Mouse (Mus musculus): Measurements from ENCODE around the gene Wdr63. TPM values are rescaled to one million over a fixed set of nuclear protein-coding genes. Genes with fewer than 3 reads are reported as not detected.
A peak's percentile ranks its signal among the peaks of the same experiment; 100 is the strongest.

Gene Wdr63
- polyA plus RNA-seq, 1 experiment from 2014 or later: 0.74 TPM

- Histone ChIP-seq H3K9me3 (replicated peaks; ENCODE audit: control insufficient read depth, low read length) (0 out of 2 replicates have a peak, but pooled peaks cover 4% of the 10 kb centered on the region), H3K27ac (ENCODE audit: low read length) (no peak overlapping the region), H3K4me3 (ENCODE audit: low read length) (no peak overlapping the region), H3K27me3 (ENCODE audit: control insufficient read depth, insufficient read depth, low read length) (no peaks in the 10 kb centered on the region), H3K36me3 (ENCODE audit: control insufficient read depth, insufficient read depth) (no peaks in the 10 kb centered on the region), H3K4me2 (ENCODE audit: low read depth, low read length) (no peak overlapping the region), H3K4me1 (ENCODE audit: control insufficient read depth, insufficient read depth, low read length) (no peaks in the 10 kb centered on the region), H3K9ac (ENCODE audit: low read length) (no peak overlapping the region)
- no peak for ATAC-seq (replicated peaks; ENCODE audit: extremely low read depth, insufficient read depth, low FRiP score)
- 70% methylated on average over 9 of the region's 9 CpGs for WGBS
Observed at GRCm38 (mm10) chr3:146134834-146135233, 26.9 kb upstream of the Wdr63 start.

GRCm38 (mm10) chr3:146127205-146127604 lies 19.3 kb upstream of the Wdr63 start:
- Histone ChIP-seq H3K9me3 (replicated peaks; ENCODE audit: control insufficient read depth, low read length) (no peaks in the 10 kb centered on the region), H3K4me1 (ENCODE audit: control insufficient read depth, insufficient read depth, low read length) (no peaks in the 10 kb centered on the region), H3K27ac (ENCODE audit: low read length) (no peak overlapping the region), H3K36me3 (ENCODE audit: control insufficient read depth, insufficient read depth) (no peaks in the 10 kb centered on the region), H3K4me2 (ENCODE audit: low read depth, low read length) (no peak overlapping the region), H3K9ac (ENCODE audit: low read length) (no peak overlapping the region), H3K4me3 (ENCODE audit: low read length) (no peak overlapping the region), H3K27me3 (ENCODE audit: control insufficient read depth, insufficient read depth, low read length) (no peaks in the 10 kb centered on the region)
- WGBS: 34% methylated on average over 6 of the region's 6 CpGs
- ATAC-seq (replicated peaks; ENCODE audit: extremely low read depth, insufficient read depth, low FRiP score): no peak

GRCm38 (mm10) chr3:146123464-146123825 lies 15.5 kb upstream of the Wdr63 start:
- H3K36me3 ChIP-seq (ENCODE audit: control insufficient read depth, insufficient read depth): no peaks in the 10 kb centered on the region
- no peaks in the 10 kb centered on the region for H3K9me3 ChIP-seq (replicated peaks; ENCODE audit: control insufficient read depth, low read length)
- 61% methylated on average over 9 of the region's 9 CpGs for WGBS
- no peaks in the 10 kb centered on the region; the same call in 1 of the 2 replicates for H3K4me1 ChIP-seq (ENCODE audit: control insufficient read depth, insufficient read depth, low read length)
- no peak overlapping the region for H3K27ac ChIP-seq (ENCODE audit: low read length)
- no peak overlapping the region for H3K4me2 ChIP-seq (ENCODE audit: low read depth, low read length)
- no peak overlapping the region for H3K4me3 ChIP-seq (ENCODE audit: low read length)
- no peak overlapping the region for H3K9ac ChIP-seq (ENCODE audit: low read length)
- H3K27me3 ChIP-seq (ENCODE audit: control insufficient read depth, insufficient read depth, low read length): no peaks in the 10 kb centered on the region; the same call in 1 of the 2 replicates
- ATAC-seq (replicated peaks; ENCODE audit: extremely low read depth, insufficient read depth, low FRiP score): no peak

GRCm38 (mm10) chr3:146122807-146123463 lies 15.0 kb upstream of the Wdr63 start:
- no peak for ATAC-seq (replicated peaks; ENCODE audit: extremely low read depth, insufficient read depth, low FRiP score)
- no peak overlapping the region for H3K4me3 ChIP-seq (ENCODE audit: low read length)
- no peak overlapping the region for H3K9ac ChIP-seq (ENCODE audit: low read length)
- H3K27me3 ChIP-seq (ENCODE audit: control insufficient read depth, insufficient read depth, low read length): peaks cover 3% of the 10 kb centered on the region
- H3K27ac ChIP-seq (ENCODE audit: low read length): no peak overlapping the region
- H3K9me3 ChIP-seq (replicated peaks; ENCODE audit: control insufficient read depth, low read length): no peaks in the 10 kb centered on the region
- H3K36me3 ChIP-seq (ENCODE audit: control insufficient read depth, insufficient read depth): no peaks in the 10 kb centered on the region
- whole genome bisulfite sequencing: 78% methylated on average over 8 of the region's 8 CpGs
- H3K4me1 ChIP-seq (ENCODE audit: control insufficient read depth, insufficient read depth, low read length): no peaks in the 10 kb centered on the region; the same call in 1 of the 2 replicates
- H3K4me2 ChIP-seq (ENCODE audit: low read depth, low read length): no peak overlapping the region

- Histone ChIP-seq H3K36me3 (ENCODE audit: control insufficient read depth, insufficient read depth) (no peaks in the 10 kb centered on the region), H3K9me3 (replicated peaks; ENCODE audit: control insufficient read depth, low read length) (no peaks in the 10 kb centered on the region), H3K27ac (ENCODE audit: low read length) (no peak overlapping the region), H3K27me3 (ENCODE audit: control insufficient read depth, insufficient read depth, low read length) (peaks cover 11% of the 10 kb centered on the region), H3K4me3 (ENCODE audit: low read length) (no peak overlapping the region), H3K4me1 (ENCODE audit: control insufficient read depth, insufficient read depth, low read length) (peaks cover 3% of the 10 kb centered on the region; the same call in 1 of the 2 replicates), H3K9ac (ENCODE audit: low read length) (no peak overlapping the region), H3K4me2 (ENCODE audit: low read depth, low read length) (peak overlapping the region; percentile 43)
- WGBS: 72% methylated on average over 3 of the region's 3 CpGs
- ATAC-seq (replicated peaks; ENCODE audit: extremely low read depth, insufficient read depth, low FRiP score): no peak
Observed at GRCm38 (mm10) chr3:146122125-146122420, 14.1 kb upstream of the Wdr63 start.

- ATAC-seq (replicated peaks; ENCODE audit: extremely low read depth, insufficient read depth, low FRiP score): peak; percentile 76; the same call in 1 of the 2 replicates
- Histone ChIP-seq H3K27ac (ENCODE audit: low read length) (no peak overlapping the region), H3K9ac (ENCODE audit: low read length) (no peak overlapping the region)
Observed at GRCm38 (mm10) chr3:146121310-146122124, 13.6 kb upstream of the Wdr63 start.

GRCm38 (mm10) chr3:146117997-146118457 lies 10.1 kb upstream of the Wdr63 start:
- Histone ChIP-seq H3K4me2 (ENCODE audit: low read depth, low read length) (no peak overlapping the region; the same call in 1 of the 2 replicates), H3K36me3 (ENCODE audit: control insufficient read depth, insufficient read depth) (no peaks in the 10 kb centered on the region), H3K4me3 (ENCODE audit: low read length) (no peak overlapping the region), H3K9ac (ENCODE audit: low read length) (no peak overlapping the region), H3K9me3 (replicated peaks; ENCODE audit: control insufficient read depth, low read length) (no peaks in the 10 kb centered on the region), H3K27ac (ENCODE audit: low read length) (no peak overlapping the region), H3K27me3 (ENCODE audit: control insufficient read depth, insufficient read depth, low read length) (peaks cover 17% of the 10 kb centered on the region), H3K4me1 (ENCODE audit: control insufficient read depth, insufficient read depth, low read length) (peaks cover 3% of the 10 kb centered on the region; the same call in 1 of the 2 replicates)
- ATAC-seq (replicated peaks; ENCODE audit: extremely low read depth, insufficient read depth, low FRiP score): no peak
- 53% methylated on average over 9 of the region's 9 CpGs for whole genome bisulfite sequencing

More at GRCm38 (mm10) chr3:146121310-146122124, 13.6 kb upstream of the Wdr63 start:
- Histone ChIP-seq H3K27me3 (ENCODE audit: control insufficient read depth, insufficient read depth, low read length) (peaks cover 16% of the 10 kb centered on the region), H3K4me3 (ENCODE audit: low read length) (peak overlapping the region; percentile 11; the same call in 1 of the 2 replicates), H3K4me1 (ENCODE audit: control insufficient read depth, insufficient read depth, low read length) (peaks cover 3% of the 10 kb centered on the region; the same call in 1 of the 2 replicates), H3K36me3 (ENCODE audit: control insufficient read depth, insufficient read depth) (no peaks in the 10 kb centered on the region), H3K9me3 (replicated peaks; ENCODE audit: control insufficient read depth, low read length) (no peaks in the 10 kb centered on the region), H3K4me2 (ENCODE audit: low read depth, low read length) (peak overlapping the region; percentile 43)
- WGBS: 14% methylated on average over 25 of the region's 25 CpGs

- H3K4me3 ChIP-seq (ENCODE audit: low read length): peak within 1 kb of the TSS; percentile 24
- H3K4me2 ChIP-seq (ENCODE audit: low read depth, low read length): peak within 1 kb of the TSS; percentile 59
- no peak for ATAC-seq (replicated peaks; ENCODE audit: extremely low read depth, insufficient read depth, low FRiP score)
- H3K27me3 ChIP-seq (ENCODE audit: control insufficient read depth, insufficient read depth, low read length): peaks cover 17% of the 10 kb centered on the region
- no peak within 1 kb of the TSS for H3K9ac ChIP-seq (ENCODE audit: low read length)
- H3K27ac ChIP-seq (ENCODE audit: low read length): no peak within 1 kb of the TSS
- 17% methylated on average over 35 of the region's 35 CpGs for WGBS
- no peaks in the 10 kb centered on the region for H3K36me3 ChIP-seq (ENCODE audit: control insufficient read depth, insufficient read depth)
- peaks cover 3% of the 10 kb centered on the region; the same call in 1 of the 2 replicates for H3K4me1 ChIP-seq (ENCODE audit: control insufficient read depth, insufficient read depth, low read length)
- no peaks in the 10 kb centered on the region for H3K9me3 ChIP-seq (replicated peaks; ENCODE audit: control insufficient read depth, low read length)
Observed at GRCm38 (mm10) chr3:146117258-146117996, 9.5 kb upstream of the Wdr63 start, which contains the start of gene Mcoln3. TSS of gene Mcoln3 (plus strand) at chr3:146117450.

Measured in heart, embryonic 16.5 days (tissue).